Mouse (Mus musculus): ENCODE results near the gene E2f6.

E2f6 gene

GRCm38 (mm10) chr12:16870405-16871068 lies 59.8 kb downstream of the E2f6 start:
- in situ Hi-C loops (cut with MboI; ENCODE audit: low sequenced_read_pairs): no loop called here

- in situ Hi-C loops (cut with MboI; ENCODE audit: low sequenced_read_pairs): no loop called here
Observed at GRCm38 (mm10) chr12:16872006-16872405, 61.2 kb downstream of the E2f6 start.

- in situ Hi-C loops (cut with MboI; ENCODE audit: low sequenced_read_pairs): no loop called here
Observed at GRCm38 (mm10) chr12:16872926-16873464, 62.2 kb downstream of the E2f6 start.

- in situ Hi-C loops (cut with MboI; ENCODE audit: low sequenced_read_pairs): no loop called here
Observed at GRCm38 (mm10) chr12:16873549-16873948, 62.8 kb downstream of the E2f6 start.

GRCm38 (mm10) chr12:16874086-16874485 lies 63.3 kb downstream of the E2f6 start:
- in situ Hi-C loops (cut with MboI; ENCODE audit: low sequenced_read_pairs): no loop called here

- in situ Hi-C loops (cut with MboI; ENCODE audit: low sequenced_read_pairs): no loop called here
Observed at GRCm38 (mm10) chr12:16875269-16875668, 64.5 kb downstream of the E2f6 start.

GRCm38 (mm10) chr12:16875678-16876077 lies 64.9 kb downstream of the E2f6 start:
- in situ Hi-C loops (cut with MboI; ENCODE audit: low sequenced_read_pairs): no loop called here

- in situ Hi-C loops (cut with MboI; ENCODE audit: low sequenced_read_pairs): no loop called here
Observed at GRCm38 (mm10) chr12:16876667-16877066, 65.9 kb downstream of the E2f6 start.

GRCm38 (mm10) chr12:16877141-16877540 lies 66.4 kb downstream of the E2f6 start:
- in situ Hi-C loops (cut with MboI; ENCODE audit: low sequenced_read_pairs): no loop called here

GRCm38 (mm10) chr12:16877679-16878078 lies 66.9 kb downstream of the E2f6 start:
- in situ Hi-C loops (cut with MboI; ENCODE audit: low sequenced_read_pairs): no loop called here

- in situ Hi-C loops (cut with MboI; ENCODE audit: low sequenced_read_pairs): no loop called here
Observed at GRCm38 (mm10) chr12:16879369-16879768, 68.6 kb downstream of the E2f6 start.

GRCm38 (mm10) chr12:16880077-16880476 lies 69.3 kb downstream of the E2f6 start:
- in situ Hi-C loops (cut with MboI; ENCODE audit: low sequenced_read_pairs): no loop called here

GRCm38 (mm10) chr12:16882442-16882841 lies 71.7 kb downstream of the E2f6 start:
- in situ Hi-C loops (cut with MboI; ENCODE audit: low sequenced_read_pairs): no loop called here

GRCm38 (mm10) chr12:16883111-16883510 lies 72.3 kb downstream of the E2f6 start:
- in situ Hi-C loops (cut with MboI; ENCODE audit: low sequenced_read_pairs): no loop called here

GRCm38 (mm10) chr12:16884534-16884933 lies 73.8 kb downstream of the E2f6 start:
- in situ Hi-C loops (cut with MboI; ENCODE audit: low sequenced_read_pairs): no loop called here

- in situ Hi-C loops (cut with MboI; ENCODE audit: low sequenced_read_pairs): no loop called here
Observed at GRCm38 (mm10) chr12:16886354-16886753, 75.6 kb downstream of the E2f6 start.

All from CH12F3 (cell line).